Mouse (Mus musculus) heart, adult 18-20 months (tissue): ENCODE measurements around the gene Skp2. TPM values are rescaled to one million over a fixed set of nuclear protein-coding genes. Genes with fewer than 3 reads are reported as not detected.

ENCODE experiments used
- DNase-seq, 2 experiments: peaks; one replicate each; pipeline ENCODE4 v3.0.0; 2021 to 2022; ENCODE audit warnings: mixed read lengths in 1 of 2
- total RNA-seq, 2 experiments: library from RNA; stranded (reverse); gene quantifications; 2 replicates each; pipeline ENCODE4 v1.2.3; 2021

The Skp2 gene
- total RNA-seq, 2 experiments from 2014 or later, result 0.59 to 0.69 TPM

- peak; percentile 43 to 56 for DNase-seq
These were observed 80.6 kb downstream of the Skp2 start for GRCm38 (mm10) chr15:9074671-9075070.

DNA sequence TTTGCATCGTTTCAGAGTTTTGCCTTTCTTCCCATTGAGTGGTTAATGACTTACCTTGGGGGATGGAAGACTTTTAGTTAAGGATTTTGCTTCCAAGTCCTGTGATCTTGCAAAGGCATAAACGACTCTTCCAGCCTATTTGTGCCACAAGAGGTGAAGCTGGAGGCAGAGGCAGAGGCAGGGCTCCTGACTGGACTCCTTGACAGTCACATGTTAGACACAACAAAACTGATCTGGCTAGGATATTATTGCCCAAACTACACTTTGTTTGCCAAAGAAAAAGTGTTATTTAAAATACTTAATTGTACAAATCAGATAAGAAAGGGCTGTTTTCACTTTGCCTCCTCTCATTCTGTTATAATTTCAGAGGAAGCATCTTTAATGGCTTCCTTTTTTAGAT, 81.1 kb downstream of the Skp2 start:
- DNase-seq, result no peak

DNA sequence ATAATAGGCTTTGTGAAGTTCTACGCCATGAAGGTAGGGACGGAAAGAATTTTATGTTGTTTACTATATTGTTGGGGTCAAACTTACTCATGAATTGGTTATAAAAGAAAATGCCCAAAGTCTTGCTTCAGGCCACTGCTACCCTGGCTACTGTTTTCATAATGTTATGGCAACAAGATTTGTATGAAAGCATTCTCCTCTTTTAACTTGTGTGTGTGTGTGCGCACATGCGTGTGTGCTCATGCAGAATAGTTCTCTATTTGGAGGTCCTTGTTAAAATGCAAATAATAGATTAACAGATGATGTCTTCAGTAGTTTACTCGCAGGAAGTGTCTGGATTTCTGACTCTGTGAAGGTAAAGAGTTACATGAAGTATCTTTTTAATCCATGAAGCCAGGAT, 81.5 kb downstream of the Skp2 start:
- DNase-seq, result no peak

DNA sequence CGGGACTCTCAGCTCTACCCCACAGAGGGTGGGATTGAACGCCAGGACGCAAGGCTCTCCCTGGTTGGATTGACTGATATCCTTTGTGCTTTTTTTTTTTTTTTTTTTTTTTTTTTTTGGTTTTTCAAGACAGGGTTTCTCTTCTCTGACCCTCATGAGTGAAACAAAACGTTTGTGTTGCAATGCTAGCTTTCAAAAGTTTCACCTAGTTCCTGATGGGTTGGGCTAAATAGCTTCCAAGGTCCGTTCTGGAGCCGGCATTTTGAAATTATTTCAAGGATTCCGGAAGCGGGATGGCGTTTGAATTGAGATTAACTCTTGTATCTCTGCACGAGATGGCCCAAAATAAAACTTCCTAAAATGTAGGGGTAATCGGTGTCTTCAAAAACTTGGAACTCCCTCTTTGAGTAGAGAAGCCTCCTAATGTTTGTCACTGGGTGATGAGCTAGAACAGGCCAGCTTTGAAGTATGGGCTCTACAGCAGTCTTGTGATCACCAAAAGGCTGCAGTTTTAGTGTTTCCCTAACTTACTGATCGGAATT, 82.1 kb downstream of the Skp2 start:
- peak in 1 of 2 experiments; percentile 43 for DNase-seq

DNA sequence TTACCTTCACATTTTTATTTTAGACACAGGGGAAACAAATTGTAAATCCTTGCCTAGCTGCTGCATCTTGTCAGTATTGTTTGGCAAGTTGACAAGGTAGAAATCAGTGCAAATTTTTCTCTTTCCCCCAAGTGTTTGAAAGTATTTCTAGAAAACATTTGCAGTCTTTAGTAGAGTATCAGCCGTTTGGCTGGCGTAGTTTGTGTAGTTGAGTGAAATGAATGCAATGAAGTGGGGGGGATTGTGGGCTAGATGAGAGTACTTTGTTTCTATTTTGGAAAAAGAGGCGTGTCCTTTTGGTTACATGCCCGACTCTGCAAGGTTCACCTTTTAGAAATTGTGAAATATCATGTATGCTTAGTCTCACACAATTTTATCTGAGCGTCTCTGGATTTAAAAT, 82.6 kb downstream of the Skp2 start:
- DNase-seq, result peak; percentile 59 to 68

DNA sequence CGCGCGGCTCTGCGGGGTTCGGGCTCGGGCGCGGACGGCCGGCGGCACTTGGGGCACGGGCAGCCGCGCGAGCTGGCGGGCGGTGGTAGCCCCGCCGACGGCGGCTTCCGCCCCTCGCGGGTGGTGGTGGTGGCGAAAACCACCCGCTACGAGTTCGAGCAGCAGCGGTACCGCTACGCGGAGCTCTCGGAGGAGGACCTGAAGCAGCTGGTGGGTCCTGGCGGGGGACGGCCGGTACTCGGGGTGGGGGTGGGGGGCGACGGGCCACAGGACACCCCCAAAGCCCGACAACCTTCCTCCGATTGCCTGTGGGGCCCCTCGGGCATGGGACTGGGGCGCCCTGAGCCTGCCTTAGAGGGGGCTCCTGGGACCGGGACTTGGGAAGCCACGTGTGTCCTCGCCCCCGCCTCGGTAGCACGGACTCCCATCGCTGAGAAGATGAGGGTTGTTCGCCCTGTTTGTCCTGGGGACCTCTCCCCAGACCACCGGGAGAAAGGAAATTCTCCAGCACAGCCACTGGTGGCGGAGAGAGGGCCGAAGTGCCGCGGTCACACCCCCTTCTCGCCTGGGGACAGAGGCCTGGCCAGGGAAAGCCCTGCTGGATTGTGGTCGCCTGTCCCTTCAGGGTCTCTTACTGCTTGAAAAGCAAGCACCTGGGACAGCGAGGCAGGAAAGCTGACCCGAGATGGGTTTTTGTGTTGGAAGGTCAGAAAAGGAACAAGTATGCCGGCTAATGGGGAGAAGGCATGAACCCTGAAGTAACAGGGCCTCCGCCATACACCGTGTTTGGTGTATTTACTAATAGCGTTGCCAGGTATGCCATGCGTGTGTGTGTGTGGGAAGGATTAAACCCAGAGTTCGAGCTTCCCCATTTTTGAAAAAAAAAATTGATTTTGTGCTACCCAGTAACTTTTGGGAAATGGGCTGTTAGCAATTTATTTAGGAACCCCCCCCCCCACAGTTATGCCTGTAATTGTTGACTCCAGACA, 83.4 kb downstream of the Skp2 start:
- peak; percentile 40 to 72 for DNase-seq

DNA sequence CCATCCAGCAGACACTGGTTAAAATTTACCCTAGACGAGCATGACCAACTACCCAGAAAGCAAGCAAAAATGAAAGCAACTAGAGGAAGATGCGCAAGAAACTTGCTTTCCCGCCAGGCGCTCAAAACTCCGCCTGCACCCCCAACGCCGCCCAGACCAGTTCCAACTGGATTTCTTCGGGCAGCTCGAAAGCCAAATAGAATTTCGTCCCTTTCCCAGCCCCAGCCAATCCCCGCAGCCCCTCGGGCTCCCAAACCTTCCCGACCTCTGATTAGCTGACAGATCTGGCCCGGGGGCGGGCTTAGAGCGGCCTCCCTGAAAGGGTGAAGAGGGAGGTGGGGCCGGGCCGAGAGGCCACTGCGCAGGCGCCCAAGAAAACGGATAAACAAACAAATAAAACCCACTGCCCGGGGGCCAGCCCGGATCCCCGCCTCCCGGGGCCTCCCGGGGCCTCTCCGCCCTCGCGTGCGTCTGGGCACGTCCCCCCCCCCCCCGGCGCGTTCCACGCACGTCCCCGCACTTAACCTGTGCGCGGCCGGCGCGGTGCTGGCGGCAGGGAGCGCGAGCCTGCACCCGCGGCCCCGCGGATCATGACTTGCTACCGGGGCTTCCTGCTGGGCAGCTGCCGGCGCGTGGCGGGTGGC, 84.2 kb downstream of the Skp2 start, which contains the start of gene Nadk2:
TSS of gene Nadk2 (plus strand) at position 349 of the 644 bp plus-strand sequence.
- peak; percentile 98 to 100 for DNase-seq

- no peak for DNase-seq
These were observed 84.9 kb downstream of the Skp2 start for GRCm38 (mm10) chr15:9070353-9070752.

GRCm38 (mm10) chr15:9068881-9069280, 86.3 kb downstream of the Skp2 start:
- no peak for DNase-seq

Other genes with a start within 250 kb of the Skp2 start
- not detected for gene Ranbp3l, start 187.5 kb downstream of the Skp2 start, total RNA-seq
- gene Nadk2, start 84.2 kb downstream of the Skp2 start, total RNA-seq, result 10 to 100 TPM; 59.8 to 66.2 TPM
- 10 to 100 TPM; 13.1 to 14.0 TPM for gene Lmbrd2, start 14.9 kb downstream of the Skp2 start, total RNA-seq
- gene Ugt3a1, start 121.5 kb upstream of the Skp2 start, total RNA-seq, result not detected
- not detected for gene Ugt3a2, start 180.1 kb upstream of the Skp2 start, total RNA-seq